Mouse (Mus musculus) lung, postnatal 0 days (tissue): ENCODE results near the gene 1700012A03Rik. TPM values are rescaled to one million over a fixed set of nuclear protein-coding genes. Genes with fewer than 3 reads are reported as not detected.

ENCODE experiments used
- ATAC-seq: fragments of 200-750 bp; cut with Nextera tagmentation; 2 replicates; pipeline ENCODE4 v1.8.0; 2017; ENCODE audit warnings: moderate library complexity
- DNase-seq: peaks from one replicate; pipeline ENCODE4 v3.0.0-alpha.2; 2016; ENCODE audit warnings: low spot score
- H3K27ac ChIP-seq: fragments of 300-500 bp; sonication (generic); 2 replicates; pipeline ENCODE4 v1.5.1; 2014; ENCODE audit warnings: antibody characterized with exemption, mild to moderate bottlenecking, low read length, mixed read lengths
- H3K27me3 ChIP-seq: fragments of 300-500 bp; sonication (generic); replicated peaks from 2 replicates; pipeline ENCODE4 v1.6.1; 2014; ENCODE audit warnings: low read length, mixed read lengths; ENCODE audit not compliant: insufficient read depth
- H3K36me3 ChIP-seq: fragments of 300-500 bp; sonication (generic); 2 replicates; pipeline ENCODE4 v1.6.1; 2014; ENCODE audit warnings: low read length, mixed read lengths; ENCODE audit not compliant: insufficient read depth
- H3K4me1 ChIP-seq: fragments of 300-500 bp; sonication (generic); 2 replicates; pipeline ENCODE4 v1.6.1; 2014; ENCODE audit warnings: antibody characterized with exemption, low read depth, low read length, mixed read lengths; ENCODE audit not compliant: insufficient read depth
- H3K4me2 ChIP-seq: fragments of 300-500 bp; sonication (generic); replicated peaks from 2 replicates; pipeline ENCODE4 v1.6.1; 2014; ENCODE audit warnings: low read depth, mild to moderate bottlenecking, low read length, moderate library complexity, mixed read lengths
- H3K4me3 ChIP-seq: fragments of 300-500 bp; sonication (generic); 2 replicates; pipeline ENCODE4 v1.5.1; 2014; ENCODE audit warnings: low read depth, low read length
- H3K9ac ChIP-seq: fragments of 300-500 bp; sonication (generic); replicated peaks from 2 replicates; pipeline ENCODE4 v1.6.1; 2014; ENCODE audit warnings: low read depth, mild to moderate bottlenecking
- H3K9me3 ChIP-seq: fragments of 300-500 bp; sonication (generic); 2 replicates; pipeline ENCODE4 v1.6.1; 2016; ENCODE audit warnings: low read length, mixed read lengths
- CTCF ChIP-seq: IDR thresholded peaks from 2 replicates; pipeline ENCODE4 v1.5.1; 2016; ENCODE audit warnings: antibody characterized with exemption, mild to moderate bottlenecking
- EP300 ChIP-seq: IDR thresholded peaks from 2 replicates; pipeline ENCODE4 v1.6.1; 2016; ENCODE audit warnings: antibody characterized with exemption, mild to moderate bottlenecking, control low read depth
- WGBS: fragments of 180-500 bp; shearing (Covaris S2); extraction: QIAGEN DNeasy Blood & Tissue Kit; methylation state at CpG from one replicate; pipeline ENCODE4 v1.1.7; 2014; 5-methylcytosine and 5-hydroxymethylcytosine counted together
- polyA plus RNA-seq: library from polyadenylated mRNA; unstranded; fragments of >200 nt; fragmentation: Nextera tagmentation; extraction: Ambion mirVana; gene quantifications from 2 replicates; pipeline ENCODE4 v1.2.1, GENCODE M21; 2015

The 1700012A03Rik gene
- not detected in 2 replicates for polyA plus RNA-seq

DNA sequence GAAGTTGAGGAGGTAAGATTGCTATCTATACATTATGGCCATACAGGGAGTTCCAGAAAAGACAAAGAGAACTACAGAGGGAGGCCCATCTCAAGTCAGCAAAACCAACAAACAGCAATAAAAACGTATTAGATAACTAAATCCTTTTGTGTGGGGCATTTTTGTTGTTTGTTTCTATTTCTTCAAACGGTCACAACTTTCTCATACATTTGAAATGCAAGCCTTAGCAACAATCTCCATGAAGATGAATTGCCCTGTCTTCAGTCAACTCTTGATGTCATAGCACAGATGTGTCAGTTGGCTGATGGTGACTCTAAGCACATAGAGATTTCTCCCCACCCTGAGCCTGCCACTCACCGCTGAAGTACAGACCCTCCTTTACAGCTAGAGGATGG, at the start of gene 1700012A03Rik:
Gene 1700012A03Rik (plus strand): TSS at position 296 of the 395 bp plus-strand sequence.
- no peaks in the 10 kb centered on the region for H3K27me3 ChIP-seq
- H3K27ac ChIP-seq = no peak within 1 kb of the TSS
- no peak within 1 kb of the TSS for H3K4me2 ChIP-seq
- no peaks in the 10 kb centered on the region for H3K4me1 ChIP-seq
- TF ChIP-seq EP300 (no peak), CTCF (no peak)
- no peak within 1 kb of the TSS for H3K9ac ChIP-seq
- H3K36me3 ChIP-seq = no peaks in the 10 kb centered on the region
- no peak for DNase-seq
- H3K9me3 ChIP-seq = no peaks in the 10 kb centered on the region
- 76% methylated on average over 3 of the region's 3 CpGs for WGBS
- no peak within 1 kb of the TSS for H3K4me3 ChIP-seq
- no peak for ATAC-seq

DNA sequence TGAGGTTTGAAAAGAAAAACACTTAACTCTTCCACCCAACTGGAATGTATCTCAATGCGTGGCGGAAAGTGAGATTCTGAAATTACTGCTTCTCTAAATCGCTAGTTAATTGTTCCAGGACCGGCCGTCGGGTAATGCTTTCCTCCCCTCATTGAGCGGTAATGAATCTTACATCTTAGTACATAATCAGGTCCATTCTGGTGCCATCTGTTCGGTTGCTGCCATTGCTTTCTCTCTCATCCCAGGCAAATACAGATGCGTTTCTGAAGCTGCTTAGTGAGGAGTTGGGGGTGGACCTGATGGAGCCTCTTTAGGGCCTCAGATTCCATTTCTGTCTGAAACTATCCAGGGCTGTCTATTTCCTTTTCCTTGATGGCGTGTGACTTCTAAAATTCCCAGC, 45.8 kb upstream of the 1700012A03Rik start:
- H3K4me3 ChIP-seq = no peak overlapping the region
- H3K27ac ChIP-seq = no peak overlapping the region
- TF ChIP-seq EP300 (no peak), CTCF (no peak)
- no peaks in the 10 kb centered on the region for H3K9me3 ChIP-seq
- H3K36me3 ChIP-seq = no peaks in the 10 kb centered on the region
- ATAC-seq (no peak), DNase-seq (no peak)
- H3K4me1 ChIP-seq = no peaks in the 10 kb centered on the region
- no peak overlapping the region for H3K4me2 ChIP-seq
- H3K9ac ChIP-seq = no peak overlapping the region
- WGBS = 86% methylated on average over 10 of the region's 10 CpGs
- H3K27me3 ChIP-seq = no peaks in the 10 kb centered on the region

DNA sequence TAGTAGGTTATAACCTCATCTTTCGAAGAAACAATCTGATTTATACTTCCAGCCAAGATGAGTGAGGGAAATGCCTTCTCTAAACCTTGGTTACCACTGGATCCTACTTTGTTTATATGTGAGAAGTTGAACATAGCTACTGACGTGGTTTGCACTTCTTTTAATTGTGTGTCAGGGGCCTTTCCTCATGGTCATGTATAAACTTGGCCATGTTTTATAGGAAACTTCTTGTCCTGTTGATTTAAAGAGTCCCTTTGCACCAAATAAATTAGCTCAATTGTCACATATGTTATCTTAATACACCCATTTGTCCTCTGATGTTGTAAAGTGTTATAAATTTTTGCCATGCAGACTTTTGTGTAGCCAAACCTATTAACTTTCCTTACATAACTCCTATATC, 44.1 kb upstream of the 1700012A03Rik start:
- Histone ChIP-seq H3K4me3 (no peak overlapping the region), H3K27me3 (no peaks in the 10 kb centered on the region), H3K36me3 (no peaks in the 10 kb centered on the region), H3K4me2 (no peak overlapping the region), H3K9ac (no peak overlapping the region), H3K27ac (no peak overlapping the region), H3K4me1 (no peaks in the 10 kb centered on the region), H3K9me3 (no peaks in the 10 kb centered on the region)
- 37% methylated on average over 2 of the region's 2 CpGs for WGBS
- TF ChIP-seq CTCF = no peak
- peak; percentile 77 for TF ChIP-seq EP300
- DNase-seq (peak; percentile 11), ATAC-seq (peak; percentile 56)

DNA sequence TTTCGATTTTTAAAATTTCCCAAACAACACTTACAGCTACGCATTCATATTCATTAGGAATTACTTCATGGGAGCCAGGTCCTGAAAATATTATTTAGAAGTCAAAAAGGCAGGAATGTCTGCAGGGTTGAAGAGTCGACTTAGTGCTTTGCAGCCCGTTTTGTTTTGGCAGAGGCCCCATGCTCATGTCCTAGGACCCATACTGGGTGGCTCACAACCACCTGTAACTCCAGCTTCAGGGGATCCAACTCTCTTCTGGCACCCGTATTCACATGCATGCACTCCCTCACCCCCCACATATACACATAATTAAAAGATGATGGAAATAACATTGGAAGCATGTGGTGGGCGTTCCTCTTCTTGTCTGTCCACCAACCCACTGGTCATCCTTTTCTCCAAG, 43.7 kb upstream of the 1700012A03Rik start:
- H3K9me3 ChIP-seq = no peaks in the 10 kb centered on the region
- no peak overlapping the region for H3K4me2 ChIP-seq
- H3K4me1 ChIP-seq = no peaks in the 10 kb centered on the region
- ATAC-seq = no peak
- H3K4me3 ChIP-seq = no peak overlapping the region
- TF ChIP-seq CTCF (no peak), EP300 (no peak)
- WGBS = 56% methylated on average over 6 of the region's 6 CpGs
- no peaks in the 10 kb centered on the region for H3K27me3 ChIP-seq
- H3K27ac ChIP-seq = no peak overlapping the region
- no peak for DNase-seq
- H3K36me3 ChIP-seq = no peaks in the 10 kb centered on the region
- H3K9ac ChIP-seq = no peak overlapping the region

DNA sequence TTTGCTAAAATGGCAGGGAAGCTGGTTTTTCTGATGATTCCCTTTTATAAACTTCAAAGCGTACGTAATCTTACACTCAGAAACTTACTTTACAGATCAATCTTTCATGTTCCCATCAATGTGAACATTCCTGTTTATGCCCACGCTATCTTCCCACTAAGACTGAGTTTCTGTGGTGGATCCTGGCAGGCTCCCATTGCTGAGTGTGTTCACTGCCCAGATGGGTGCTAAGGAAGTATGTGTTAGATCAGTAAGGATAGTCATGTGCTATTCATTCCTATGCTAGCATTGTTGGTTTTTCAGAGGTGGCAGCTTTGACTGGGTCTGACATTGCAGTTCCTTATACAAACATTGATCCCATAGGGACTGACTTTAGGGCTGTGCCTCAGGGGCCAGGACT, 42.7 kb upstream of the 1700012A03Rik start:
- Histone ChIP-seq H3K36me3 (no peaks in the 10 kb centered on the region), H3K9me3 (no peaks in the 10 kb centered on the region), H3K4me3 (no peak overlapping the region), H3K4me1 (no peaks in the 10 kb centered on the region), H3K27ac (no peak overlapping the region), H3K4me2 (no peak overlapping the region), H3K27me3 (no peaks in the 10 kb centered on the region), H3K9ac (no peak overlapping the region)
- no peak for DNase-seq
- no peak for ATAC-seq
- WGBS = 83% methylated on average over 3 of the region's 3 CpGs
- TF ChIP-seq EP300 = no peak
- no peak for TF ChIP-seq CTCF

- H3K9ac ChIP-seq = no peak overlapping the region
- no peak for ATAC-seq
Observed at GRCm38 (mm10) chr6:32016841-32017240, 33.2 kb upstream of the 1700012A03Rik start.

More at GRCm38 (mm10) chr6:32016841-32017240, 33.2 kb upstream of the 1700012A03Rik start:
- no peak for DNase-seq
- WGBS = 56% methylated on average over 7 of the region's 7 CpGs
- H3K9me3 ChIP-seq = no peaks in the 10 kb centered on the region
- no peak overlapping the region for H3K4me3 ChIP-seq
- TF ChIP-seq EP300 (no peak), CTCF (no peak)
- no peaks in the 10 kb centered on the region for H3K27me3 ChIP-seq
- no peak overlapping the region for H3K27ac ChIP-seq
- peaks cover 2% of the 10 kb centered on the region; the same call in 1 of the 2 replicates for H3K4me1 ChIP-seq
- H3K36me3 ChIP-seq = no peaks in the 10 kb centered on the region
- H3K4me2 ChIP-seq = no peak overlapping the region
